Comparison of ENCODE assay signal across 10 mouse cellular contexts in the genomic region with DNA sequence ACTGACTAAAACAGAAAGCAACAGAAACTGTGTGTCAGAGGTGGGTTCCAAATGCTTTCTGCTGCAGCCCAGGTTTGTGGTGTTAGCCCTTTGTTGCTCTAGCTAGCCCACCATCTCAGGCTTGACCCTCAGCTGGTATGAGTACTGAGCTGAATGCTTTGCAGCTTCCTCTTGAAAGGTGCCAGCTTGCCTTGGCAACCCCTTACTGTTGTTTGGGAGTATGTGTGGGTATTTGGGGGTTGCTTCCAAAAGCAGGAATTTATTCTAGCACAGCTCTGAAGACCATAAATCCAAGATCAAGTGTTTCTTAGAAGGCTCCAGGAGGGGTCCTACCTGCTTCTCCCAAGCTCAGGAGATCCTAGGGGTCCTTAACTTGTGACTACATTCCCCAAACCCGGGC.
"Had no signal": no experiment of that assay in that cellular context is flagged by ENCODE, and none has a peak within 500 bp of the region (broad histone marks: within the 10 kb centered on the region; RNA-seq: fewer than 3 reads in every experiment).

No protein-coding gene starts in this region.

- H3K4me3 ChIP-seq: hindbrain, embryonic 15.5 days; kidney, embryonic 15.5 days; limb, embryonic 10.5 days; liver, embryonic 15.5 days; midbrain, embryonic 13.5 days had no signal

- H3K27ac ChIP-seq: hindbrain, embryonic 15.5 days; kidney, embryonic 15.5 days; limb, embryonic 10.5 days; liver, embryonic 15.5 days; midbrain, embryonic 13.5 days had no signal

- DNase-seq: kidney, adult 2 months; kidney, postnatal 14 days; lung, adult 2 months; lung, postnatal 36 days; thymus, postnatal 4 days had no signal
